Mouse (Mus musculus) forebrain, embryonic 13.5 days (tissue): ENCODE data around the gene Ear10. TPM values are rescaled to one million over a fixed set of nuclear protein-coding genes. Genes with fewer than 3 reads are reported as not detected.
"Not testable (repeated sequence)": the region's sequence is repeated elsewhere in the genome, so short reads cannot be mapped to it uniquely, and the experiment has no call there.

ENCODE experiments used
- ATAC-seq: fragments of 200-750 bp; cut with Nextera tagmentation; 2 replicates; pipeline ENCODE4 v1.8.0; 2017
- H3K27ac ChIP-seq: fragments of 300-500 bp; sonication (generic); 2 replicates; pipeline ENCODE4 v1.5.1; 2015; ENCODE audit warnings: inconsistent platforms, mild to moderate bottlenecking, moderate library complexity
- H3K27me3 ChIP-seq: fragments of 300-500 bp; sonication (generic); 2 replicates; pipeline ENCODE4 v1.6.1; 2015; ENCODE audit warnings: mild to moderate bottlenecking, inconsistent platforms
- H3K36me3 ChIP-seq: fragments of 300-500 bp; sonication (generic); 2 replicates; pipeline ENCODE4 v1.6.1; 2015; ENCODE audit warnings: mild to moderate bottlenecking, inconsistent platforms; ENCODE audit not compliant: poor library complexity, severe bottlenecking
- H3K4me1 ChIP-seq: fragments of 300-500 bp; sonication (generic); 2 replicates; pipeline ENCODE4 v1.6.1; 2015; ENCODE audit warnings: inconsistent platforms
- H3K4me2 ChIP-seq: fragments of 300-500 bp; sonication (generic); 2 replicates; pipeline ENCODE4 v1.6.1; 2015; ENCODE audit warnings: inconsistent platforms, mild to moderate bottlenecking, moderate library complexity
- H3K4me3 ChIP-seq: fragments of 300-500 bp; sonication (generic); 2 replicates; pipeline ENCODE4 v1.5.1; 2015; ENCODE audit warnings: mild to moderate bottlenecking, inconsistent platforms
- H3K9ac ChIP-seq: fragments of 300-500 bp; sonication (generic); 2 replicates; pipeline ENCODE4 v1.6.1; 2015; ENCODE audit warnings: mild to moderate bottlenecking, inconsistent platforms
- H3K9me3 ChIP-seq: fragments of 300-500 bp; sonication (generic); replicated peaks from 2 replicates; pipeline ENCODE4 v1.6.1; 2016; ENCODE audit warnings: inconsistent platforms
- WGBS: fragments of 180-500 bp; shearing (Covaris S2); methylation state at CpG from one replicate; pipeline ENCODE4 v1.1.7; 2015; 5-methylcytosine and 5-hydroxymethylcytosine counted together
- polyA plus RNA-seq: library from polyadenylated mRNA; unstranded; fragments of >200 nt; fragmentation: Nextera tagmentation; extraction: Ambion mirVana; gene quantifications from 2 replicates; pipeline ENCODE4 v1.2.1, GENCODE M21; 2015

Ear10 gene
- polyA plus RNA-seq, 1 experiment from 2014 or later = not detected

GRCm38 (mm10) chr14:43879966-43880545, 43.3 kb downstream of the Ear10 start:
- not testable (repeated sequence) for H3K4me3 ChIP-seq, ATAC-seq, H3K27me3 ChIP-seq, H3K9me3 ChIP-seq, H3K9ac ChIP-seq, H3K36me3 ChIP-seq, H3K27ac ChIP-seq, H3K4me2 ChIP-seq, H3K4me1 ChIP-seq
- WGBS = 90% methylated on average over 5 of the region's 5 CpGs

GRCm38 (mm10) chr14:43877789-43878188, 45.6 kb downstream of the Ear10 start:
- H3K4me2 ChIP-seq, H3K9ac ChIP-seq, H3K36me3 ChIP-seq, ATAC-seq, H3K9me3 ChIP-seq, H3K27me3 ChIP-seq, H3K27ac ChIP-seq, H3K4me1 ChIP-seq, H3K4me3 ChIP-seq: not testable (repeated sequence)
- whole genome bisulfite sequencing = 50% methylated on average over 1 of the region's 2 CpGs

GRCm38 (mm10) chr14:43875417-43875816, 47.9 kb downstream of the Ear10 start, which contains the start of gene Ear1:
Gene Ear1, minus strand, starts transcription at chr14:43875517.
- H3K27ac ChIP-seq, H3K9ac ChIP-seq, H3K36me3 ChIP-seq, H3K4me1 ChIP-seq, H3K4me3 ChIP-seq, H3K9me3 ChIP-seq, H3K4me2 ChIP-seq, H3K27me3 ChIP-seq, ATAC-seq: not testable (repeated sequence)
- 78% methylated on average over 3 of the region's 3 CpGs for WGBS

GRCm38 (mm10) chr14:43874862-43875261, 48.5 kb downstream of the Ear10 start:
- not testable (repeated sequence) for H3K27ac ChIP-seq, H3K4me2 ChIP-seq, H3K4me1 ChIP-seq, H3K9ac ChIP-seq, ATAC-seq, H3K4me3 ChIP-seq, H3K36me3 ChIP-seq, H3K9me3 ChIP-seq, H3K27me3 ChIP-seq
- WGBS = 93% methylated on average over 3 of the region's 3 CpGs

Other genes with a start within 250 kb of the Ear10 start
- not detected in 2 replicates for gene Gm8165, start 246.4 kb downstream of the Ear10 start, polyA plus RNA-seq
- 2.4 and 2.5 TPM in 2 replicates for gene Gm7324, start 225.7 kb downstream of the Ear10 start, polyA plus RNA-seq
- gene Gm16506, start 196.1 kb downstream of the Ear10 start, polyA plus RNA-seq = not detected in 2 replicates
- gene Gm6526, start 175.7 kb downstream of the Ear10 start, polyA plus RNA-seq = not detected in 2 replicates
- not detected in 2 replicates for gene Gm8180, start 138.8 kb downstream of the Ear10 start, polyA plus RNA-seq
- gene Ear1, start 48.0 kb downstream of the Ear10 start, polyA plus RNA-seq = not detected in 2 replicates
- gene Gm8113, start 1.8 kb upstream of the Ear10 start, polyA plus RNA-seq = 5.3 and 6.7 TPM in 2 replicates
- not detected in 2 replicates for gene Ang5, start 33.5 kb upstream of the Ear10 start, polyA plus RNA-seq
- not detected in 2 replicates for gene Ang6, start 78.7 kb upstream of the Ear10 start, polyA plus RNA-seq
- gene Ear2, start 179.1 kb upstream of the Ear10 start, polyA plus RNA-seq = not detected in 2 replicates
- gene Gm3327, start 200.3 kb upstream of the Ear10 start, polyA plus RNA-seq = not detected in 2 replicates